Mouse (Mus musculus) hindlimb bud, embryonic 11.5 days (tissue): ENCODE data around the gene Muc2.

ENCODE experiments used
- DNase-seq: peaks from one replicate; pipeline ENCODE4 v3.0.0-alpha.2; 2012; ENCODE audit warnings: low read depth, low spot score; ENCODE audit errors: extremely low spot score

The Muc2 gene

GRCm38 (mm10) chr7:141758291-141758690 is 68.2 kb downstream of the Muc2 start:
- DNase-seq: no peak

GRCm38 (mm10) chr7:141770521-141770920 is 80.4 kb downstream of the Muc2 start:
- no peak for DNase-seq

- no peak for DNase-seq
These were observed 80.8 kb downstream of the Muc2 start for GRCm38 (mm10) chr7:141770988-141771387.

GRCm38 (mm10) chr7:141772058-141772557 is 82.0 kb downstream of the Muc2 start:
- DNase-seq: no peak

GRCm38 (mm10) chr7:141774855-141775254 is 84.7 kb downstream of the Muc2 start:
- DNase-seq: no peak

GRCm38 (mm10) chr7:141776199-141776598 is 86.1 kb downstream of the Muc2 start:
- no peak for DNase-seq

GRCm38 (mm10) chr7:141788677-141789452 is 98.7 kb downstream of the Muc2 start, which contains the start of gene Muc5ac:
Gene Muc5ac (plus strand): TSS chr7:141788972.
- no peak for DNase-seq

GRCm38 (mm10) chr7:141794251-141794650 is 104.1 kb downstream of the Muc2 start:
- no peak for DNase-seq

- no peak for DNase-seq
These were observed 113.1 kb downstream of the Muc2 start for GRCm38 (mm10) chr7:141803206-141803605.
